Mouse (Mus musculus): ENCODE measurements around the gene Ngfr.

DNA sequence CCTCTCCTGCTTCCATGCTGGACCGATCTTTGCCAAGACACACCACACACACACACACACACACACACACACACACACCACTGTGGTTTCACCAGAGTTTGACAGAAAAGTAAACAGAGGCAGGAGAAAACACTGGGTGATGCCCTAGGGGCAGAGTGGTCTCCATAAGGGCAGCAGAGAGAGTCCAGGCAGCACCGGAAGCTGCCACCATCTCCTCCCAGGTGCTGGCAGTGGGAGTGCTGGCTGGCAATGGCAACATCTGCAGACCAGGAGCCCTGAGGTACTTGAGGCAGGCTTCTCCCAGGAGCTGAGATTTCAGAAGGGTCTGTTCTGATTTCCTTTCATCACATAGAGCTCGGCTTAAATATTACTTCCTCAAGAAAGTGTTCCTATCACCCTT lies 5.3 kb downstream of the Ngfr start:
- TF ChIP-seq GATA1 (IDR thresholded peaks at IDR 0.05; ENCODE audit: borderline replicate concordance, low read length) (no peak), GATA2 (IDR thresholded peaks at IDR 0.05; ENCODE audit: borderline replicate concordance, low read depth, low read length) (no peak), CTCF (IDR thresholded peaks at IDR 0.05; ENCODE audit: low read depth, low read length) (no peak)
